Mouse (Mus musculus) spleen, adult 18-20 months (tissue): Measurements from ENCODE around the gene Bdp1.
A peak's percentile ranks its signal among the peaks of the same experiment; 100 is the strongest.
"Not testable (repeated sequence)": the region's sequence is repeated elsewhere in the genome, so short reads cannot be mapped to it uniquely, and the experiment has no call there.

Experiments used
- DNase-seq, 2 experiments: peaks; one replicate each; pipeline ENCODE4 v3.0.0; 2022; ENCODE audit warnings: mixed read lengths in 2 of 2

Bdp1 gene

GRCm38 (mm10) chr13:100103748-100104254, at the start of gene Bdp1:
Gene Bdp1, minus strand, starts transcription at chr13:100104070.
- DNase-seq: peak; percentile 87 to 95

- no peak for DNase-seq
Measured at GRCm38 (mm10) chr13:100152659-100153058, 48.8 kb upstream of the Bdp1 start.

- DNase-seq: no peak
Measured at GRCm38 (mm10) chr13:100141646-100142314, 37.9 kb upstream of the Bdp1 start.

GRCm38 (mm10) chr13:100125258-100125643, 21.4 kb upstream of the Bdp1 start:
- DNase-seq: no peak

GRCm38 (mm10) chr13:100124423-100125257, 20.8 kb upstream of the Bdp1 start, which contains the start of gene Smn1:
Gene Smn1, plus strand, starts transcription at chr13:100124852.
- peak; percentile 80 to 85 for DNase-seq

- no peak for DNase-seq
Measured at GRCm38 (mm10) chr13:100123970-100124369, 20.1 kb upstream of the Bdp1 start.

GRCm38 (mm10) chr13:100112218-100112972, 8.5 kb upstream of the Bdp1 start:
- DNase-seq: no peak

- peak; percentile 65 to 80 for DNase-seq
Measured at GRCm38 (mm10) chr13:100107652-100108472, 4.0 kb upstream of the Bdp1 start, which contains the start of gene Serf1. Gene Serf1, plus strand, starts transcription at chr13:100108012.

GRCm38 (mm10) chr13:100103052-100103658, 715 bp downstream of the Bdp1 start:
- DNase-seq: no peak

GRCm38 (mm10) chr13:100098808-100099207, 5.1 kb downstream of the Bdp1 start:
- DNase-seq: no peak

GRCm38 (mm10) chr13:100071473-100071872, 32.4 kb downstream of the Bdp1 start:
- no peak for DNase-seq

GRCm38 (mm10) chr13:100067821-100068220, 36.0 kb downstream of the Bdp1 start:
- DNase-seq: no peak

- no peak for DNase-seq
Measured at GRCm38 (mm10) chr13:100063936-100064335, 39.9 kb downstream of the Bdp1 start.

GRCm38 (mm10) chr13:100057738-100058137, 46.1 kb downstream of the Bdp1 start:
- not testable (repeated sequence) for DNase-seq

- DNase-seq: no peak
Measured at GRCm38 (mm10) chr13:100026013-100026412, 77.9 kb downstream of the Bdp1 start.

GRCm38 (mm10) chr13:100016891-100017290, 87.0 kb downstream of the Bdp1 start:
- DNase-seq: no peak

- DNase-seq: no peak
Measured at GRCm38 (mm10) chr13:100015937-100016336, 87.9 kb downstream of the Bdp1 start.

GRCm38 (mm10) chr13:100014906-100015895, 88.7 kb downstream of the Bdp1 start, which contains the start of gene Mccc2:
Gene Mccc2, minus strand, starts transcription at chr13:100015639.
- DNase-seq: peak; percentile 55 to 57

GRCm38 (mm10) chr13:100005911-100006496, 97.9 kb downstream of the Bdp1 start:
- DNase-seq: no peak

- peak; percentile 70 to 88 for DNase-seq
Measured at GRCm38 (mm10) chr13:100001790-100002196, 102.1 kb downstream of the Bdp1 start.
